1 mouse cellular context compared by ENCODE assay signal in genomic region chr9:70387410-70388119, GRCm38 (mm10).
TF ChIP-seq lines count a peak whose summit lies in the region.

No protein-coding gene starts in this region.

TF ChIP-seq in MEL, 35 proteins besides CTCF, POLR2A, EP300 and RAD21 (continued from another document):
- no peak for TF ChIP-seq E2F4 (IDR thresholded peaks at IDR 0.05; ENCODE audit: borderline replicate concordance, low read depth, low read length)
TF ChIP-seq in MEL: peak in this region for 1.
